Mouse (Mus musculus): ENCODE measurements around the gene Dusp18.

DNA sequence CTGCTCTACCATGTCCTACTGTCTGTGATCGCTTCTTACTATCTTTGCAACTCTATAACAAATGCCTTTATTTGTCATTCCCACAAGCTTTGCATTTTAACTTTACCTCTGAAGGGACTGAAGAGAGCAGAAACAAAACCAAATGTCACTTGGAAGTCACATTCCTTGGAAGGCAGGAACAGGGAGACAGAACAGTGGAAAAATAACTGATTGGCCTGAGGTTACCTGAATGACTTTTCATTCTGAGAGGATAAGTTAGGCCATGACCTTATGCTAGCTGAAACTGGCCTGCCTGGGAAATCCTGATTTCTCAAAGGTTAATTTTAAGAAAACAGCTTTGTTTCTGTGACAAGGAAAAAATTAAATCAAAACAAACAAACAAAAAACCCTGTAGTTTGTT lies 893 bp downstream of the Dusp18 start:
- TF ChIP-seq USF1 (IDR thresholded peaks at IDR 0.05; ENCODE audit: low read depth) (no peak), MAX (IDR thresholded peaks at IDR 0.05) (no peak), CTCF (IDR thresholded peaks at IDR 0.05; ENCODE audit: control insufficient read depth, insufficient read depth, insufficient read length) (no peak), MYOD1 (IDR thresholded peaks at IDR 0.05; ENCODE audit: control insufficient read depth, insufficient read length, low read depth) (no peak), MYOG (IDR thresholded peaks at IDR 0.05; ENCODE audit: control insufficient read depth, extremely low read depth, insufficient read length) (no peak), CEBPB (IDR thresholded peaks at IDR 0.05; ENCODE audit: low read depth) (no peak), FOSL1 (IDR thresholded peaks at IDR 0.05; ENCODE audit: insufficient read depth, low read length, poor library complexity, severe bottlenecking) (no peak)
